Mouse (Mus musculus): Measurements from ENCODE around the gene Otos.

DNA sequence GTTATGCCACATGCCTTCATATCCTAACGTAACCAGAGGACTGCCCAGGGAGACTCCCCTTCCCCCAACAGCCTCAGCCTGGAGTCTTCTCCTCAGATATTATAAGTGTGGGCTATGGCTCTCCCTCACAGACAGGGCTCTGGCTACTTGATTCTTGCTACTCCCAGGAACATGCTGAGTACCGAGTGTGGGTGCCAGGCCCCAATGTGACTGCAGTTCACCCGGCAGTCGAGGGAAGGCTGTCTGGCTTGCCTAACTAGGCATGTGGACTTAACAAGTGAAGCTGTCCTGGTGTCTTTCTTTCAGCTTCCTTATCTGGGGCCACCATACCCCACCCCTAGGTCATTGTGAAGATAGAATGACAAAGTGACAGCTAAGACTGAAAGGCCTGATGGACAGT lies 5.0 kb downstream of the Otos start:
- TF ChIP-seq GATA1 (IDR thresholded peaks at IDR 0.05; ENCODE audit: borderline replicate concordance, low read length) = no peak
- no peak for TF ChIP-seq FLI1 (IDR thresholded peaks at IDR 0.05; ENCODE audit: low read length)
